9 mouse cellular contexts compared by ENCODE assay signal in the genomic region with DNA sequence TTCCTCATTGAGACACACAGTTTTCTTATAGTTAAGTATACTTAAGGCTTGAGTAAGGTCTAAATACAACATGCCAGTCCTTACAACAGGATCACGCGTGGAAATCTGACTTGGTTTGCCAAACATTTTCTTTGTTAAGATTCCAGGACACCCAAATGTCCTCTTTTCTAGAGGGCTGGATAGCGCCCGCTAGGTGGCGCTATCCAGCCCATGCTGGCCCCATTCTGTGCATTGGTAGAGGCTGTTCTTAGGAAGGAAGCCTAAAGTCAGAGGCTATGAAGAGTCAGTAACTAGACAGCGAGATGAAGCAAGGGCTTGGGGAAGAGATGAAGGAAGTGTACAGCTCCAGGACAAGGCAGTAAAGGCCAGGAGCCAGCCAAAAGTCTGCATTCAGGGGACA. TPM values are rescaled to one million over a fixed set of nuclear protein-coding genes. Genes with fewer than 3 reads are reported as not detected.
A peak's percentile ranks its signal among the peaks of the same experiment; 100 is the strongest.
DNase-seq lines count a peak whose midpoint lies in the region; ATAC-seq and TF ChIP-seq lines count a peak whose summit lies in the region.
"Had no signal": no experiment of that assay in that cellular context is flagged by ENCODE, and none has a peak within 500 bp of the region (broad histone marks: within the 10 kb centered on the region; RNA-seq: fewer than 3 reads in every experiment).

No protein-coding gene starts in this region.

- ATAC-seq in forebrain, embryonic 14.5 days, result no peak
- no peak for ATAC-seq in forebrain, embryonic 12.5 days (ENCODE audit: low FRiP score)
- ATAC-seq in erythroblast, adult 5-6 weeks (replicated peaks; ENCODE audit: low FRiP score, poor library complexity, severe bottlenecking), result 0 out of 2 replicates have a peak, but pooled peaks have one; percentile 51
- no peak for ATAC-seq in kidney, embryonic 14.5 days (ENCODE audit: low FRiP score, low TSS enrichment)
- no peak for ATAC-seq in forebrain, postnatal 0 days
- ATAC-seq: midbrain, embryonic 15.5 days had no signal

- DNase-seq in forebrain, embryonic 14.5 days (ENCODE audit: low spot score), result peak; percentile 16
- DNase-seq in spleen, adult 2 months (ENCODE audit: low read depth in 1 of 2, low spot score in 2 of 2), result peak in 1 of 2 experiments; percentile 42
- DNase-seq in spleen, postnatal 4 days (ENCODE audit: low spot score in 2 of 2), result no peak
- peak; percentile 24 for DNase-seq in thymus, postnatal 14 days
- no peak for DNase-seq in forebrain, postnatal 0 days

- H3K9me3 ChIP-seq in forebrain, embryonic 14.5 days (replicated peaks; ENCODE audit: control insufficient read depth, low read length), result no peaks in the 10 kb centered on the region
- H3K9me3 ChIP-seq in forebrain, embryonic 12.5 days, result no peaks in the 10 kb centered on the region
- H3K9me3 ChIP-seq in kidney, embryonic 14.5 days (ENCODE audit: control insufficient read depth, low read length), result no peaks in the 10 kb centered on the region
- H3K9me3 ChIP-seq in forebrain, postnatal 0 days (ENCODE audit: low read length), result no peaks in the 10 kb centered on the region
- H3K9me3 ChIP-seq: midbrain, embryonic 15.5 days had no signal

- H3K36me3 ChIP-seq in forebrain, embryonic 14.5 days (ENCODE audit: control insufficient read depth, insufficient read depth, low read length), result no peaks in the 10 kb centered on the region
- H3K36me3 ChIP-seq in forebrain, embryonic 12.5 days (replicated peaks), result no peaks in the 10 kb centered on the region
- H3K36me3 ChIP-seq in spleen, adult 2 months (ENCODE audit: control insufficient read depth, insufficient read depth, low read length), result peaks cover 27% of the 10 kb centered on the region
- no peaks in the 10 kb centered on the region for H3K36me3 ChIP-seq in kidney, embryonic 14.5 days (ENCODE audit: control insufficient read depth, insufficient read depth, low read length)
- H3K36me3 ChIP-seq in forebrain, postnatal 0 days (ENCODE audit: insufficient read depth), result no peaks in the 10 kb centered on the region
- H3K36me3 ChIP-seq: midbrain, embryonic 15.5 days had no signal

- 0 out of 2 replicates have a peak, but pooled peaks cover 2% of the 10 kb centered on the region for H3K4me1 ChIP-seq in forebrain, embryonic 14.5 days (ENCODE audit: control insufficient read depth, insufficient read depth, low read length)
- peaks cover 14% of the 10 kb centered on the region for H3K4me1 ChIP-seq in forebrain, embryonic 12.5 days
- H3K4me1 ChIP-seq in spleen, adult 2 months (ENCODE audit: control insufficient read depth, insufficient read depth, insufficient read length), result no peaks in the 10 kb centered on the region
- H3K4me1 ChIP-seq in kidney, embryonic 14.5 days (ENCODE audit: control insufficient read depth, insufficient read depth, low read length), result no peaks in the 10 kb centered on the region
- H3K4me1 ChIP-seq in forebrain, postnatal 0 days (ENCODE audit: insufficient read depth), result peaks cover 2% of the 10 kb centered on the region; the same call in 1 of the 2 replicates

- TF ChIP-seq POLR2A in spleen, adult 2 months (IDR thresholded peaks at IDR 0.05; ENCODE audit: low read depth, low read length), result no peak

- no peak overlapping the region for H3K9ac ChIP-seq in forebrain, embryonic 14.5 days (ENCODE audit: low read length)
- no peak overlapping the region for H3K9ac ChIP-seq in forebrain, embryonic 12.5 days
- no peak overlapping the region for H3K9ac ChIP-seq in kidney, embryonic 14.5 days (ENCODE audit: low read depth, low read length)
- no peak overlapping the region for H3K9ac ChIP-seq in forebrain, postnatal 0 days
- H3K9ac ChIP-seq: midbrain, embryonic 15.5 days had no signal

- TF ChIP-seq CTCF in spleen, adult 2 months (IDR thresholded peaks at IDR 0.05; ENCODE audit: extremely low read depth, insufficient read depth, insufficient read length, insufficient replicate concordance), result peak; percentile 27; the same call in 1 of the 2 replicates
- TF ChIP-seq CTCF in forebrain, postnatal 0 days (IDR thresholded peaks at IDR 0.05; ENCODE audit: low read depth), result no peak

- no peak overlapping the region for H3K4me3 ChIP-seq in forebrain, embryonic 14.5 days (ENCODE audit: low read depth, low read length)
- no peak overlapping the region for H3K4me3 ChIP-seq in forebrain, embryonic 12.5 days (replicated peaks)
- no peak overlapping the region for H3K4me3 ChIP-seq in spleen, adult 2 months (ENCODE audit: extremely low read depth, insufficient read depth, insufficient read length)
- no peak overlapping the region for H3K4me3 ChIP-seq in kidney, embryonic 14.5 days (ENCODE audit: low read length)
- no peak overlapping the region for H3K4me3 ChIP-seq in forebrain, postnatal 0 days (ENCODE audit: low read depth, low read length)
- H3K4me3 ChIP-seq: midbrain, embryonic 15.5 days had no signal

- no peak overlapping the region for H3K27ac ChIP-seq in forebrain, embryonic 14.5 days (ENCODE audit: low read depth, low read length)
- no peak overlapping the region for H3K27ac ChIP-seq in forebrain, embryonic 12.5 days
- no peak overlapping the region for H3K27ac ChIP-seq in spleen, adult 2 months (ENCODE audit: insufficient read depth, low read length)
- no peak overlapping the region for H3K27ac ChIP-seq in kidney, embryonic 14.5 days (ENCODE audit: low read depth, low read length)
- no peak overlapping the region for H3K27ac ChIP-seq in forebrain, postnatal 0 days (ENCODE audit: low read depth, low read length)
- H3K27ac ChIP-seq: midbrain, embryonic 15.5 days had no signal

- 22% methylated on average over 6 of the region's 6 CpGs for WGBS in forebrain, embryonic 14.5 days
- WGBS in forebrain, embryonic 12.5 days, result 22% methylated on average over 6 of the region's 6 CpGs
- 26% methylated on average over 6 of the region's 6 CpGs for WGBS in spleen, adult 2 months
- WGBS in kidney, embryonic 14.5 days, result 30% methylated on average over 6 of the region's 6 CpGs
- WGBS in forebrain, postnatal 0 days, result 23% methylated on average over 6 of the region's 6 CpGs

- H3K27me3 ChIP-seq in forebrain, embryonic 14.5 days (replicated peaks; ENCODE audit: control insufficient read depth, insufficient read depth, low read length), result no peaks in the 10 kb centered on the region
- H3K27me3 ChIP-seq in forebrain, embryonic 12.5 days, result no peaks in the 10 kb centered on the region
- no peaks in the 10 kb centered on the region for H3K27me3 ChIP-seq in spleen, adult 2 months (ENCODE audit: control insufficient read depth, insufficient read depth, low read length)
- no peaks in the 10 kb centered on the region for H3K27me3 ChIP-seq in kidney, embryonic 14.5 days (ENCODE audit: control insufficient read depth, insufficient read depth, low read length)
- 0 out of 2 replicates have a peak, but pooled peaks cover 3% of the 10 kb centered on the region for H3K27me3 ChIP-seq in forebrain, postnatal 0 days (ENCODE audit: insufficient read depth, low read length)
- H3K27me3 ChIP-seq: midbrain, embryonic 15.5 days had no signal

- H3K4me2 ChIP-seq in forebrain, embryonic 14.5 days (ENCODE audit: low read length), result no peak overlapping the region
- H3K4me2 ChIP-seq in forebrain, embryonic 12.5 days, result no peak overlapping the region
- H3K4me2 ChIP-seq in kidney, embryonic 14.5 days (replicated peaks; ENCODE audit: low read depth, low read length), result no peak overlapping the region
- no peak overlapping the region for H3K4me2 ChIP-seq in forebrain, postnatal 0 days (ENCODE audit: low read depth)
- H3K4me2 ChIP-seq: midbrain, embryonic 15.5 days had no signal

RNA-seq across cellular contexts. Expression of a gene that starts 49.9 kb away (rescaled TPM):
- polyA plus RNA-seq in forebrain, embryonic 14.5 days (2014; fragmentation: Nextera tagmentation; extraction: Ambion mirVana), result 81.5 and 88.2 TPM in 2 replicates
- polyA plus RNA-seq in forebrain, embryonic 12.5 days (2016; fragmentation: Nextera tagmentation; extraction: Ambion mirVana), result 107 and 119 TPM in 2 replicates
- polyA plus RNA-seq in spleen, adult 2 months (2012; rRNA removed), result 23.8 and 26.2 TPM in 2 replicates
- 39.4 and 39.7 TPM in 2 replicates for total RNA-seq in erythroblast, adult 5-6 weeks (2015; ENCODE audit: low replicate concordance)
- total RNA-seq in erythroblast, adult 5-6 weeks (2017; ENCODE audit: low replicate concordance), result 51.6 and 56.4 TPM in 2 replicates
- 86.0 and 149 TPM in 2 replicates for polyA plus RNA-seq in kidney, embryonic 14.5 days (2014; fragmentation: Nextera tagmentation; extraction: Ambion mirVana)
- 137 and 159 TPM in 2 replicates for total RNA-seq in forebrain, postnatal 0 days (2014; rRNA removed)
- polyA plus RNA-seq in forebrain, postnatal 0 days (2015; fragmentation: Nextera tagmentation; extraction: Ambion mirVana), result 50.7 and 66.3 TPM in 2 replicates

Comparison
In these comparisons a context has a peak if more than half of its experiments do, and no peak if none do; other contexts are left out.
1. DNase-seq: peak in forebrain, embryonic 14.5 days (single experiment) and thymus, postnatal 14 days (single experiment); none in spleen, postnatal 4 days (0 of 2) and forebrain, postnatal 0 days (single experiment).